Mouse (Mus musculus) cerebellum, postnatal 4 days (tissue): ENCODE measurements at regions not wholly inside any gene's neighbourhood (a gene's known extent, or its start where the extent isn't known, plus 50 kb on each side); places are given as distances from the start of the nearest gene placed in this dataset.
"Not testable (repeated sequence)": the region's sequence is repeated elsewhere in the genome, so short reads cannot be mapped to it uniquely, and the experiment has no call there.

ENCODE experiments used
- DNase-seq, 2 experiments: peaks; one replicate each; pipeline ENCODE4 v3.0.0; 2022; ENCODE audit warnings: low spot score in 2 of 2, mixed read lengths in 1 of 2

DNA sequence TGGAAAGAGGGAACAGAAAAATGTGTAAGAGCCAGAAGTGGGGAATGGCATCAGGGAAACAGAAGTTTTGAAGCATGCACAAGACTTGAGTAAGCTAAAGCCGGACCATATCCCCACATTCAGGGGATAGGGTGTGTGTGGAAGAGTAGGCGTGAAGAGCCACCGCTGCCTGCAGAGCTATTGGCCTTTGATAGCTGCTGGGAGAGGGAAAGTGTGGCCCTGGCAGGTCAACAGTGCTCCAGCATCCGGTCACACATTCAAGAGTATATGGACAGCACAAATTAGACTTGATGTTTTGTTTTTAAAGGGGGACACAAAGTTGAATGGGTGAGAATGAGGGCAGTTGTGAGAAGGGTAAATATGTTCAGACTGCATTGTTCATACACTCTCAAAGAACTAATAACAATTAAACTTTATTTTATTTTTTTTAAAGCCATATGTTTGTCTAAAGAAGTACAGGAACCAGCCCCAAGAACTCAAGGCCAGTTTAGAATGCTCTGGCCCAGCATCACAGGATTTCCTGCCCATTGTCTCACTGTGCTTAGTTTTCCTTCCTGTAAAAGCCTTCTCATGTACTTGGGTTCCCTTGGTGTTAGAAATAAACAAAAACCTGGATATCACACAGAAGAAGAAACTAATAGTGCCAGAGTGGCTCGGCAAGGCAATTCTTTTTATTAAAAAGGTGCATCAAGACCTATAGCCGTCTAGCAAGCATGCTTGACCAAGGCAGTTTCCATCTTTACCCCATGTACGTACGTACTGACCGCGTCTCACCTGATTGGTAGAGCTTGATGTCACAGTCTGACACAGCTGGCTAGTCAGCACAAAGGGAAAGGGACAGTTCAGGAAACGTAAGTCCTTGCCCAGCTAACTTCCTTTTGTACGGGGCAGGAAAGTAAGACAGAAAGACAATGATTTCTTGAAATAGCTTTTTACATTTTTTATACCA, 144.6 kb upstream of the Rbbp6 start:
- DNase-seq: no peak

DNA sequence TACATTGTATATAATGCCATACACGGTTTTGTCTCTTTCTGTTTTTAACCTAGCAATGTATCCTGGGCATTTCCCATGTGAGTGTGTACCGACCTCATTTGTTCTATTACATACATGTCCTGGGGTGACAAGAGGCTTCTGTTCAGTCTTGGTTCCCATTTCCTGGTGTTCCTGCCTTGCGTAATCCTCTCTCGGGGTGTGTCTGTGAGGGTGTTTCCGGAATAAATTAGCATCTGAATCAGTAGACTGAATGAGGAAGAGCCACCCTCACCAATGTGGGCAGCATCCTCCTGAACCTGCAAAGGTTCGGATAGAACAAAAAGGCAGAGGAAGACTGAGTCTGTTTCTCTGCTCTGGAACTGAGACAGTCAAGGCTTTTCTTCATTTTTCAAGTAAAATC, 142.1 kb upstream of the Rbbp6 start:
- no peak for DNase-seq

DNA sequence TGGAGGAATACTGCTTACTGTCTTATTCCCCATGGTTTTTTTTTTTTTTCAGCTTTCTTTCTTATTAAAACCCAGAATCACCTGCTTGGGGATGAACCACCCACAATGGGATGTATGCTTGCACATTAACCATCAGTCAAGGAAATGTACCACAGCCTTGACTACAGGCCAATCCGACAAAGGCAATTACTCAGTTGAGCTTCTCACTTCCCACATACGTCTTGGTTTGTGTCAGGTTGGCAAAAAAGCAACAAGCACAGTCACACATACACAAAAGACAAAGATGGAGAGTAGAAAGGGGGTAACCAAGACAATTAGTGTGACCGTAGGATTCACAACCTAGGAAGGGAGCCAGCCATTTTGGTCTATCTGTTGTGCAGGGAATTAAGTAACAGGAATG, 126.4 kb upstream of the Rbbp6 start:
- DNase-seq: no peak

DNA sequence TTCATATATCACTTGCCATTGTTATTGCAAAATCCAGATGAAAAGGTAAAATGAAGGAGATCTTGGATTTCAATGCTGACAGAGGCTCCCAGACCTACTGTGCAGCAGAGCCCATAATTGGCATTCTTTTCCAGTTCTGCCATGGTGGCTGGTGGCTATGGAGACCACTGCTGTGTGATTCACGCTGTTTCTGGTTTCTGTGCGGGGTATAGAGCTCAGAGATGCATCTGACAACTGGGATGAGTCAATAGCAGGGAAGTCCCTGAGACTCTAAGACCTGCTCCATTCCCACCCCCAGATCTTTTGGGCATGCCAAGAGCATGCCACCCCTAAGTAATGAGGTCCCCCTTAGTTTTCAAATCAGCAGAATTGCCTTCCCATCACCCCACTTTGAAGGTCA, 120.7 kb upstream of the Rbbp6 start:
- DNase-seq: no peak

DNA sequence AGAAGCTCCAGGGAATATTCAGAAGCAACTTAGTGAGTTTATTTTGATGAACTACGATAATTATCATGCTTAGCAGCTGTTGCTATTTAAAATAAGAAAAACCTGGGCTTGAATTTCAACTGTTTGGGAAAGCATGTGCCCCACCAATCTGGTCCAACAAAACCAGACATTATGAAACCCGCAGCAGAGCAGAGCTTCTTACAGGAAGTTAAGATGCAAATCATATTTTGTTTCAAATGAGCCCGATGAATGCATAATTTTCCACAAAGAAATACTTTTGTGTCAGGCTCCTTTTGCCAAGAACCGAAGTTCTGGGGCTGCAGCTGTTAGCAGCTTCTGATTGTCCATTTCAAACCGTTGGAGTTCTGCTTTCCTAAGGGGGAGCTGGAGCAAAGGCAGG, 118.1 kb upstream of the Rbbp6 start:
- DNase-seq: no peak

DNA sequence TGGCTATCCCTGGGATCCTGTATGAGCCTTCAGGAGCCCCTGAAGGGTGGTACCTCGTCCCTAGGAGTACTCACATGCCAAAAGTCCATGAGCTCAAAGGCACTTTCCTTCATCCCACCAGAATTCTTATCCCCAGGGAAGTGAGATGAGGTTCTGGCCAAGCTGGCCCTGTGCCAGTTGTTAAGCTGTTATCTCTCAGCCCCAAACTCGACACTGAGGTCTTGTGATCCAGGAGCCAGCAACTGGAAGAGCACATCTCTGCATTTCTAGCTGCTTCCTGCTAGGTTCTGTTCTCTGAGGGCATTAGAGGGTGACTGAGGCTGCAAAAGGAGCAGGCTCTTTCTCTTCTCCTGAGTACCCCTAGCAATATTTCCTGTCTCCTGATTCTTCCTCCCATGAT, 92.1 kb upstream of the Rbbp6 start:
- DNase-seq: no peak

DNA sequence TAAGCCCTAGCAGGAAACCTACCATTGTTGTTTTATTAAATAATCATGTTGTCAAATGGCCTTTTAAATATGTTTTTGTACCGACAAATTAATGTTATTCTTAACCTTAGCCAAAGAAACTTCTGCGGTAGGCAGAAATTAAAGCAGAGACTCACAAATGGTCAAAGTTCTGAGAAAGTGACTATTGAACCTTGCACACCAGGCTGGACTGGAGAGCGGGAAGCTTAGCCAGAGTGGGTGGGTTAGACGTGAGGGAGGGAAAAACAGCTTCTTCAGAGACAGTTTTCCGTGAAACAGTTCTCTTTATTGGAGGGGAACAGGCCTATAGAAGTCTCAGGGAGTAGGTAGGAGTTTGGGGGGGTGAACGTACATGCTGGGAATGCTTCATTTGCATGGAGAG, 89.2 kb upstream of the Rbbp6 start:
- no peak for DNase-seq

DNA sequence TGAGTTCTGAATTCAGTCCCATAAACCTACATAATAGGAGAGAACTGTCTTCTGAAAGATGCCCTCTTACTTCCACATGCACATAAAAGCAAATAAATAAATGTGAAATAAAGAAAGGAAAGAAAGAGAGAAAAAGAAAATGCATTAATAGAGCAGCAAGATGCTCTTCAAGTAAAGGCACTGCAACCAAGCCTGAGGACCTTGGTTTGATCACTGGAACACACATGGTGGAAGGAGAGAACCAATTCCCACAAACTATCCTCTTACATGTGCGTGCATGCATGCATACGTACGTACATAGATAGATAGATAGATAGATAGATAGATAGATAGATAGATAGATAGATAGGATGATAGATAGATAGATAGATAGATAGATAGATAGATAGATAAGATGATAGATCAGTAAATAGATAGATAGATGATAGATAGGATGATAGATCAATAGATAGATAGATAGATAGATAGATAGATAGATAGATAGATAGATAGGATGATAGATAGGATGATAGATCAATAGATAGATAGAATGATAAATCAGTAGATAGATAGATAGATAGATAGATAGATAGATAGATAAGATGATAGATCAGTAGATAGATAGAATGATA, 83.5 kb upstream of the Rbbp6 start:
- not testable (repeated sequence) for DNase-seq

DNA sequence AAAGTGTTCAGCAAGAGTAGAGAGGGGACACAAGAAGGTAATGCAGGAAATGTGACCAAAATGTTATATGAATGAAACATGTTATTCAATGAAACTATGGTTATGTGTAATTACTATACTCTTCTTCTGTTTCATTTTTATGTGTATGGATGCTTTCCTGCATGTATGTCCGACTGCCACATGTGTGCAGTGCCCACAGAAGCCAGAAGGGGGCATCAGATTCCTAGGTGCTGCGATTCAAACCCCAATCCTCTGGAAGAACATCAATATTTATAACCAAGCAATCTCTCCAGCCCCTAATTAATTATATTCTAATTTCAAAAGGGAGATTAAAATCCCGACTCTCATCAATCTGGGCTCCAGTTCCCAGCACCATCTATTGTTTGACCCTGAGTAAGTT, 78.7 kb upstream of the Rbbp6 start:
- DNase-seq: no peak

DNA sequence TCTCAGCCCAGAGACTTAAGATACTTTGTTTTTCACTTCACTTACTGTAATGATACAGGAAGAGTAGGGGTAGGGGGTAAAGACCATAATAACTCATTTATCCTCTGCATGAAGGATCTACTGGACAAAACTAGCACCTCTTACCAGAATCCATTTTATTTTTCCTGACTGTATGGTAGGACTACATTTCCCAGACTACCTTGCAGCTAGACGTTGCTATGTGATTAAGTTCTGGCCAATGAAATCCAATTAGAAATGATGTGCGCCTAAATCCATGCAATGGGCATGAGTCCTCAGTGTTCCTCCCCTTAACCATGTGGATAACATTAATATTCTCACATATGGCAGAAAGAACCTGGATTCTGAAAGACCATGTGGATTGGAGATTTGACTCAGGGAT, 68.3 kb upstream of the Rbbp6 start:
- DNase-seq: no peak

DNA sequence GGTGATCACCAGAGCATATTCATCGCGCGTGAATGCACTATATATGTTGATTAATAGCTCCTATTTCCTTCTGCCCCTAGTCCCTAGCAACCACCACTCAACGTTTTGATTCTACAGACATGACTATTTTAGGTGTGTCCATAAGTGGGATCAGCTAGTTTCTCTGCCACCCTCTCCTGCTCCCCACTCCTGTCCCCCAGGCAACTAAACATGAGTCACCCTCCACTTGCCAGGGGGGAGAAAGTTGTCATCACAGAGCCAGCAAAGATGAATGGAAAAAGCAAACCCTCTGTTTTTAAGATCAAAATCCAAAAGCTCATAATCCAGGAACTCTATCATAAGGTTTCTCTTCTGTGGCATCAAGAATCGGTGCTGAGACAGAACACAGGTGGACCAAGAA, 59.4 kb upstream of the Rbbp6 start:
- DNase-seq: no peak

DNA sequence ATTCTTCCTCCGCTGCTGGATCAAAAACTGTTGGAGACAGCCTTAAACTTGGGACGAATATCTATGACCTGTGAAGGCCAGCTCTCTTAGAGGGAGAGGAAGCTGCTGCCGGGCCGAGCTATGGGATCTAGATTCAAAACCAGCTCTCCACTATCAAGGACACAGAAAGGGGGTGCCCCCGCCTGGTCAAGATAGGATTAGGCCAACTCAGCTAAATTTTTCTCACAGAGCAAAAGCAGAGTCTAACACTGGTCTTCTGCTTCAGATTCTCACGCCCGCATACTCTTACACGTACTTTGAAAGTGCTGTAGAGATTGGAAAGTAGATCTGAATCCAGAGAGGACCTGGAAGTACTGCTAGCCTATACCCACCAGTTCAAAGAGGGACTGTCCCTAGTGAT, 56.2 kb upstream of the Rbbp6 start:
- DNase-seq: peak in 1 of 2 experiments; percentile 7
